Mouse (Mus musculus) ES-E14 (cell line): ENCODE measurements at regions not wholly inside any gene's neighbourhood (a gene's known extent, or its start where the extent isn't known, plus 50 kb on each side); places are given as distances from the start of the nearest gene placed in this dataset.

Experiments
- DNase-seq: peaks from one replicate; pipeline ENCODE4 v3.0.0-alpha.2; 2013; ENCODE audit warnings: low read depth, low spot score
- H3K27ac ChIP-seq: 2 replicates; pipeline ENCODE4 v1.5.1; 2012; ENCODE audit warnings: low read depth, mild to moderate bottlenecking, low read length, moderate library complexity, mixed read lengths; ENCODE audit not compliant: poor library complexity, insufficient read depth, severe bottlenecking
- H3K36me3 ChIP-seq: 2 replicates; pipeline ENCODE4 v1.6.1; 2012; ENCODE audit warnings: mild to moderate bottlenecking, low read length, moderate library complexity, mixed read lengths; ENCODE audit not compliant: control insufficient read depth, poor library complexity, insufficient read depth, severe bottlenecking
- H3K4me1 ChIP-seq, 2 experiments: fragments of 150-350 bp in 1 of 2; sonication (generic) in 1 of 2; 2 replicates each; pipeline ENCODE4 v1.6.1; 2012; ENCODE audit warnings: low read length in 2 of 2, mild to moderate bottlenecking in 1 of 2, mixed read lengths in 1 of 2; ENCODE audit not compliant: control insufficient read depth in 2 of 2, insufficient read depth in 2 of 2, poor library complexity in 1 of 2
- H3K4me3 ChIP-seq, 2 experiments: fragments of 150-350 bp in 1 of 2; sonication (generic) in 1 of 2; 2 replicates each; pipeline ENCODE4 v1.5.1; 2012; ENCODE audit warnings: low read length in 2 of 2, low read depth in 1 of 2, mild to moderate bottlenecking in 1 of 2, mixed read lengths in 1 of 2; ENCODE audit not compliant: insufficient read depth in 1 of 2, poor library complexity in 1 of 2, severe bottlenecking in 1 of 2
- H3K9ac ChIP-seq: 2 replicates; pipeline ENCODE4 v1.6.1; 2012; ENCODE audit warnings: low read depth, mild to moderate bottlenecking, low read length, mixed read lengths; ENCODE audit not compliant: poor library complexity, insufficient read depth, severe bottlenecking
- H3K9me3 ChIP-seq: fragments of 150-350 bp; sonication (generic); 2 replicates; pipeline ENCODE4 v1.6.1; 2012; ENCODE audit warnings: low read depth, mild to moderate bottlenecking, low read length; ENCODE audit not compliant: control insufficient read depth, insufficient read depth
- CHD2 ChIP-seq: IDR thresholded peaks from 2 replicates; pipeline ENCODE4 v1.6.1; 2014; ENCODE audit warnings: mild to moderate bottlenecking, low read depth, low read length, inconsistent platforms
- HCFC1 ChIP-seq: IDR thresholded peaks from 2 replicates; pipeline ENCODE4 v1.6.1; 2012; ENCODE audit warnings: low read length, inconsistent platforms, borderline replicate concordance; ENCODE audit not compliant: insufficient read depth
- MAFK ChIP-seq: IDR thresholded peaks from 2 replicates; pipeline ENCODE4 v1.6.1; 2014; ENCODE audit warnings: mild to moderate bottlenecking, low read depth, low read length, inconsistent platforms; ENCODE audit not compliant: insufficient read depth
- ZC3H11A ChIP-seq: IDR thresholded peaks from 2 replicates; pipeline ENCODE4 v1.6.1; 2012; ENCODE audit warnings: low read depth, mild to moderate bottlenecking, inconsistent platforms, low read length, borderline replicate concordance
- ZNF384 ChIP-seq: IDR thresholded peaks from 2 replicates; pipeline ENCODE4 v1.6.1; 2012; ENCODE audit warnings: low read depth, low read length, inconsistent platforms
- in situ Hi-C, 2 experiments: fragments of 600-800 bp; cut with MboI; formaldehyde crosslinking; loops; one replicate each; pipeline ENCODE4 v1.15.1; 2025; ENCODE audit warnings: low sequenced_read_pairs in 2 of 2, inconsistent platforms in 1 of 2; ENCODE audit not compliant: unreplicated experiment in 2 of 2

- H3K9ac ChIP-seq = no peak overlapping the region
- in situ Hi-C loops = no loop called here
- no peaks in the 10 kb centered on the region for H3K36me3 ChIP-seq
- no peak overlapping the region for H3K27ac ChIP-seq
- no peaks in the 10 kb centered on the region for H3K9me3 ChIP-seq
- H3K4me3 ChIP-seq = no peak overlapping the region
- no peak for TF ChIP-seq MAFK
- TF ChIP-seq ZNF384 = no peak
- no peak for TF ChIP-seq CHD2
- TF ChIP-seq HCFC1 = no peak
- no peak for TF ChIP-seq ZC3H11A
- H3K4me1 ChIP-seq = peaks cover 0 to 3% of the 10 kb centered on the region in 2 experiments; a peak in 1 of 4 replicates
- peak; percentile 25 for DNase-seq
Measured at GRCm38 (mm10) chr7:136112163-136112562, 396.0 kb upstream of the Mki67 start.

GRCm38 (mm10) chr7:136120930-136121329 is 404.8 kb upstream of the Mki67 start:
- Histone ChIP-seq H3K27ac (no peak overlapping the region), H3K4me3 (no peak overlapping the region), H3K9ac (no peak overlapping the region), H3K9me3 (no peaks in the 10 kb centered on the region), H3K36me3 (no peaks in the 10 kb centered on the region), H3K4me1 (no peaks in the 10 kb centered on the region)
- in situ Hi-C loops = no loop called here
- TF ChIP-seq MAFK (no peak), HCFC1 (no peak), CHD2 (no peak), ZC3H11A (no peak)
- no peak for DNase-seq

GRCm38 (mm10) chr7:136121406-136121805 is 405.2 kb upstream of the Mki67 start:
- Histone ChIP-seq H3K9me3 (no peaks in the 10 kb centered on the region), H3K4me1 (no peaks in the 10 kb centered on the region), H3K36me3 (no peaks in the 10 kb centered on the region), H3K9ac (no peak overlapping the region), H3K4me3 (no peak overlapping the region), H3K27ac (no peak overlapping the region)
- no peak for DNase-seq
- in situ Hi-C loops = no loop called here
- TF ChIP-seq ZNF384 (no peak), MAFK (no peak), HCFC1 (no peak), ZC3H11A (no peak), CHD2 (no peak)

GRCm38 (mm10) chr7:136124786-136125185 is 408.6 kb upstream of the Mki67 start:
- DNase-seq = no peak
- Histone ChIP-seq H3K9ac (no peak overlapping the region), H3K4me1 (no peaks in the 10 kb centered on the region), H3K27ac (no peak overlapping the region), H3K4me3 (no peak overlapping the region), H3K9me3 (no peaks in the 10 kb centered on the region), H3K36me3 (no peaks in the 10 kb centered on the region)
- in situ Hi-C loops = loop anchor here (25.0 kb wide), 1 partner anchor 287 kb away; no protein-coding TSS in a partner anchor
- TF ChIP-seq ZNF384 (no peak), ZC3H11A (no peak), HCFC1 (no peak), MAFK (no peak), CHD2 (no peak)

GRCm38 (mm10) chr7:136126393-136126792 is 410.2 kb upstream of the Mki67 start:
- Histone ChIP-seq H3K9me3 (no peaks in the 10 kb centered on the region), H3K9ac (no peak overlapping the region), H3K4me3 (no peak overlapping the region), H3K27ac (no peak overlapping the region), H3K36me3 (no peaks in the 10 kb centered on the region), H3K4me1 (no peaks in the 10 kb centered on the region)
- no peak for DNase-seq
- TF ChIP-seq MAFK = no peak
- in situ Hi-C loops = loop anchor here (25.0 kb wide), 1 partner anchor 289 kb away; no protein-coding TSS in a partner anchor
